Mouse (Mus musculus): ENCODE data around the gene Krt39.

DNA sequence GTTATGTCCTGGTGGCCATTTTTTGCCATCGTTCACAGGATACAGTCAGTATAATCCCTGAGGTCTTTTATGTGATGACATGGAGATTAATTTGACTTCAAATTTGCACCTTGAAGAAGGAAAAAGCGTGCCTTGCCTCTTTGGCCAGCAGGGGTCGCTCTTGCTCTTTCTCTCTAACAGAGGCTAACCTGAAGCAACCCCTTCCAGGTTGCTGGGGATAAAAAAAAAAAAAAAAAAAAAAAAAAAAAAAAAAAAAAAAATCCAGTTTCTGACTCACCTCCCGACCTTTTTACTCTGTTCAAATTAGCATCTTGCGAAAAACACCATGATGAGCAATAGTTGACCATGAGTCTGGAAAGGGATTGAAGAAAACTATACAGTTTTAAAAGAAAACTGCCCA, 56.3 kb downstream of the Krt39 start:
- TF ChIP-seq POLR2A (IDR thresholded peaks at IDR 0.05; ENCODE audit: control insufficient read depth, extremely low read depth, insufficient read depth, low read length, poor library complexity), result no peak
- TF ChIP-seq CTCF (IDR thresholded peaks at IDR 0.05; ENCODE audit: borderline replicate concordance, control insufficient read depth, extremely low read depth, insufficient read depth, low read length, poor library complexity), result no peak

Measured in thymus, adult 2 months (tissue).